Mouse (Mus musculus) liver, postnatal 0 days (tissue): ENCODE data around the gene Chmp1a. TPM values are rescaled to one million over a fixed set of nuclear protein-coding genes. Genes with fewer than 3 reads are reported as not detected.

Source experiments
- ATAC-seq: fragments of 200-750 bp; cut with Nextera tagmentation; 2 replicates; pipeline ENCODE4 v1.8.0; 2017; ENCODE audit warnings: mild to moderate bottlenecking, moderate library complexity
- DNase-seq: peaks from one replicate; pipeline ENCODE4 v3.0.0-alpha.2; 2016
- H3K27ac ChIP-seq: fragments of 300-500 bp; sonication (generic); 2 replicates; pipeline ENCODE4 v1.5.1; 2014; ENCODE audit warnings: antibody characterized with exemption, moderate library complexity, mild to moderate bottlenecking, low read depth
- H3K27me3 ChIP-seq: fragments of 300-500 bp; sonication (generic); 2 replicates; pipeline ENCODE4 v1.6.1; 2014; ENCODE audit warnings: low read length, control low read depth, mixed read lengths; ENCODE audit not compliant: insufficient read depth
- H3K36me3 ChIP-seq: fragments of 300-500 bp; sonication (generic); replicated peaks from 2 replicates; pipeline ENCODE4 v1.6.1; 2014; ENCODE audit warnings: mild to moderate bottlenecking, control low read depth, low read length, moderate library complexity, mixed read lengths; ENCODE audit not compliant: insufficient read depth
- H3K4me1 ChIP-seq: fragments of 300-500 bp; sonication (generic); 2 replicates; pipeline ENCODE4 v1.6.1; 2014; ENCODE audit warnings: antibody characterized with exemption, mild to moderate bottlenecking, control low read depth; ENCODE audit not compliant: insufficient read depth
- H3K4me2 ChIP-seq: fragments of 300-500 bp; sonication (generic); 2 replicates; pipeline ENCODE4 v1.6.1; 2014; ENCODE audit warnings: low read depth, mild to moderate bottlenecking, low read length, moderate library complexity, mixed read lengths
- H3K4me3 ChIP-seq: fragments of 300-500 bp; sonication (generic); 2 replicates; pipeline ENCODE4 v1.5.1; 2014; ENCODE audit warnings: low read depth, low read length
- H3K9ac ChIP-seq: fragments of 300-500 bp; sonication (generic); replicated peaks from 2 replicates; pipeline ENCODE4 v1.6.1; 2014; ENCODE audit warnings: mild to moderate bottlenecking, moderate library complexity
- H3K9me3 ChIP-seq: fragments of 300-500 bp; sonication (generic); 2 replicates; pipeline ENCODE4 v1.6.1; 2016; ENCODE audit warnings: mild to moderate bottlenecking, control low read depth, low read length, mixed read lengths
- CTCF ChIP-seq: sonication (generic); IDR thresholded peaks from 2 replicates; pipeline ENCODE4 v1.5.1; 2016; ENCODE audit warnings: antibody characterized with exemption, low read depth
- EP300 ChIP-seq: IDR thresholded peaks from 2 replicates; pipeline ENCODE4 v1.6.1; 2016; ENCODE audit warnings: antibody characterized with exemption, low read depth, mild to moderate bottlenecking
- WGBS: fragments of 180-500 bp; shearing (Covaris S2); extraction: QIAGEN DNeasy Blood & Tissue Kit; methylation state at CpG from one replicate; pipeline ENCODE4 v1.1.7; 2014; ENCODE audit not compliant: insufficient replicate concordance; 5-methylcytosine and 5-hydroxymethylcytosine counted together
- polyA plus RNA-seq: library from polyadenylated mRNA; unstranded; fragments of >200 nt; fragmentation: Nextera tagmentation; extraction: Ambion mirVana; gene quantifications from 2 replicates; pipeline ENCODE4 v1.2.1, GENCODE M21; 2015

Chmp1a gene
- polyA plus RNA-seq, 1 experiment from 2014 or later: 60.0 TPM

- H3K4me2 ChIP-seq: no peak overlapping the region
- peaks cover 23% of the 10 kb centered on the region for H3K36me3 ChIP-seq
- H3K4me3 ChIP-seq: no peak overlapping the region
- H3K9ac ChIP-seq: no peak overlapping the region
- 64% methylated on average over 11 of the region's 11 CpGs for WGBS
- H3K9me3 ChIP-seq: no peaks in the 10 kb centered on the region
- peak overlapping the region; percentile 79; the same call in 1 of the 2 replicates for H3K27ac ChIP-seq
- H3K27me3 ChIP-seq: no peaks in the 10 kb centered on the region
- DNase-seq (peak; percentile 53), ATAC-seq (peak; percentile 15)
- H3K4me1 ChIP-seq: peaks cover 21% of the 10 kb centered on the region
- TF ChIP-seq EP300 (no peak), CTCF (peak; percentile 58)
These were observed 30.5 kb upstream of the Chmp1a start for GRCm38 (mm10) chr8:123243053-123243452.

DNA sequence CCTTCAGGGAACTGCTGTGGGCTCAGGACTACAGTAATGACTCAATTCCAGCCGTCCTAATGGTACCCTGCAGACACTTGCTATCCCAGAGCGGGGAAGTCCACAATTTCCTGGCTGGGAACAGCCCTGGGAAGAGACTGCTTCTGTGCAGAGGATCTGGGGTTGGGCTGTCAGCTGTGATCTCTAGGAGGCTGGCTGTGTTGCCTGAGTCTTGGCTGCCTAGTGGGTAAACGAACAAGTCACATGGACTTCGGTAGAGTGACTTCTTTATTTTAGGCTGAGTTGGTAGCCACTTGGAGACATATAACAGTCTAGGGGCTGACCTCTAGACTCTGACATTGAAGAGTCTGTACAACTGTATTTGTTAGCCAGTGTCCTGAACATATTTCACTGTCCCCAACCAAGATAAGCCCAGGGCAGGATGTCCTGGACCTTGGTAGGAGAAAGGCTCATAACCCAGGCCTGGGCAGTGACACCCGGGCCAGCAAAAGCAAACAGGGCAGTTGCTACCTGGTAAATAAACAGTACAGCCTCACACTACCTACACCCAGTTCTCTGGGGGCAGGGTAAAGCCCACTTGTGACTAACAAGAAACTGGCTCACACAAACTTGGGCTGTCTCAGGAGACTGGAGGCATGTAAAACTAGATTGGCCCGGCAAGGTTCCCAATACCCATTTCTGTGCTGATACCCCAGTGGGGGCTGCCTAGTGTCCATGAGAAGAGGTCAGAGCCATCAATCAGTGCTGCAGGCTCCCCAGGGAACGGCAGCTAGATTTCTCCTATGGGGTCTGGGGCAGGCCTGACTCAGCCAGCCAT is 29.8 kb upstream of the Chmp1a start:
- peaks cover 21% of the 10 kb centered on the region for H3K4me1 ChIP-seq
- no peaks in the 10 kb centered on the region for H3K9me3 ChIP-seq
- peak overlapping the region; percentile 79 for H3K27ac ChIP-seq
- DNase-seq (no peak), ATAC-seq (peak; percentile 71)
- no peak overlapping the region for H3K4me2 ChIP-seq
- 0 out of 2 replicates have a peak overlapping the region, but pooled peaks have one; percentile 26 for H3K9ac ChIP-seq
- H3K27me3 ChIP-seq: no peaks in the 10 kb centered on the region
- H3K36me3 ChIP-seq: peaks cover 16% of the 10 kb centered on the region
- WGBS: 65% methylated on average over 7 of the region's 7 CpGs
- no peak overlapping the region for H3K4me3 ChIP-seq
- TF ChIP-seq CTCF (no peak), EP300 (no peak)

DNA sequence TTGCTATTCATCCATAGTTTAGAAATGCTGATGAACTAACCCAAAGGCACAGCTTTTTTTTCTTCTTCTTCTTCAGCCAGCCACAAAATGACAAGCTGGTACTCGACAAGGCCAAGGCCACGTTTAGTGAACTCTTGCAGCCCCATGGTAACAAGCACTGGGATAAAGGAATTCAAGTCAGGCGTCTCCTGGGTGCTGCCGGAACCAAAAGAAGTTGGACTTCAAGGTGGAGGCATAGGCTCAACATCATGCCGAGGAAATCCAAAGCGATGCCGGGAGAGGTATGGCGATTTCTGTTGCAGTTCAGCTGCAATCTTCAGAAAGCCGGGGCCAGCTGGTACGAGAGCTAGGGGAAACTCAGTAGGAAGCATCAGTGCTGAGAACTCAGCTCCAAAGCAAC is 26.8 kb upstream of the Chmp1a start:
- Histone ChIP-seq H3K4me3 (no peak overlapping the region), H3K4me1 (peaks cover 30% of the 10 kb centered on the region), H3K4me2 (no peak overlapping the region), H3K36me3 (0 out of 2 replicates have a peak, but pooled peaks cover 9% of the 10 kb centered on the region), H3K9ac (no peak overlapping the region), H3K27me3 (peaks cover 7% of the 10 kb centered on the region; the same call in 1 of the 2 replicates), H3K9me3 (no peaks in the 10 kb centered on the region), H3K27ac (no peak overlapping the region)
- 83% methylated on average over 10 of the region's 10 CpGs for WGBS
- ATAC-seq: no peak
- no peak for DNase-seq
- TF ChIP-seq CTCF: no peak
- no peak for TF ChIP-seq EP300

DNA sequence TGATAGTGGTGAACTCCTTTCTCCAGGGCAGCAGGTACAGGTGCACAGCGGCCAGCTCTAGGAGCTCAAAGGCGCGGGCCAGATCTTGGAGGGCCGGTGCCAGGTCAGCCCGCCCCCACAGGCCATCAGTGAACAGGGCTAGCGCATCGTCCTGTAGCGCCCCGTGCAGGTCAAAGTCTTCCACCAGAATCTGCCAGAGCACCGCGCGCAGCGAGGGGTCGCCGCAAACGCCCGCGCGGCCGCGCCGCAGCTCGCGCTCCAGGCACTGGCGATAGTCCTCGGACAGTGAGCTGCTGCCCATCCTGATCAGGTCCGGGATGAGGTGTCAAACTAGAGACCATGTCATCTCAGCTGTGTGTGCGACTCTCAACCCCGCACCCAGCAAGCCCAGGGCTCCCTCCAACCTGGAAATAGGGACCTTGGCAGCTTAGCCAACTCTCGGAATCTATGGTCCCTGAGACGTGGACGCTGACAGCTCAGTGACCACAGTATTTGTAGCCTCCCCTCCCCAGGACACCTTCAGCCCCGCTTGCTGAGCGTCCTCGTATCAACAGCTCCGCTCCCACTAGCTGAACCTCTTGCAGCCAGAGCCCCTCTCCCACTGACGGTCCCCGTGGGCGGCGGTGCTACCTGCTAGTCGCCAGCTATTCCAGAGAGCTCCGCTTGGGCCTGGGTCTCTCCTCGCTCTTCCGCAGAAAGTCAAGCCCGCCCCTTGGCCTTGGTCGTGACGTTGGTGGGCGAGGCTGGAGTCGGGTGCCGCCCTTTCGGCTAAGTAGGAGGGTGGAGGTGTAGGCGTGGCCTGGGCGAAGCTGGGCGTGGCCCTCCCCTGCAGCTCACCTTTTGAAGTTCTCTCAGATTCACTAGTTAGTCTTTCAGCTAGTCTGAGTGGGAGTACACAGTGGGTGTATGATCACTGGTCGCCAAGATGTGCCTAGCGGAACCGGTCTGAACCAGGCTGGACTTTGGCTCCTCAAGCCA is 23.2 kb upstream of the Chmp1a start, which contains the start of gene Spata2l:
Spata2l (minus strand) TSS at position 714 of the 978 bp plus-strand sequence.
- peak within 1 kb of the TSS; percentile 74 for H3K27ac ChIP-seq
- H3K4me3 ChIP-seq: peak within 1 kb of the TSS; percentile 76
- WGBS: 1% methylated on average over 57 of the region's 57 CpGs
- peaks cover 7% of the 10 kb centered on the region; the same call in 1 of the 2 replicates for H3K27me3 ChIP-seq
- ATAC-seq: peak; percentile 92
- no peak for TF ChIP-seq EP300
- peak; percentile 53 for TF ChIP-seq CTCF
- peak; percentile 92 for DNase-seq
- H3K9ac ChIP-seq: peak within 1 kb of the TSS; percentile 74
- peaks cover 14% of the 10 kb centered on the region for H3K4me1 ChIP-seq
- peak within 1 kb of the TSS; percentile 90 for H3K4me2 ChIP-seq
- H3K9me3 ChIP-seq: no peaks in the 10 kb centered on the region
- H3K36me3 ChIP-seq: no peaks in the 10 kb centered on the region

GRCm38 (mm10) chr8:123234918-123235519 is 22.5 kb upstream of the Chmp1a start:
- no peak; the same call in 1 of the 2 replicates for ATAC-seq

More at GRCm38 (mm10) chr8:123234918-123235519, 22.5 kb upstream of the Chmp1a start:
- peak overlapping the region; percentile 90 for H3K4me2 ChIP-seq
- H3K4me3 ChIP-seq: peak overlapping the region; percentile 76
- H3K27ac ChIP-seq: no peak overlapping the region
- no peak for DNase-seq
- no peak for TF ChIP-seq CTCF
- TF ChIP-seq EP300: no peak
- H3K36me3 ChIP-seq: no peaks in the 10 kb centered on the region
- peak overlapping the region; percentile 74 for H3K9ac ChIP-seq
- 29% methylated on average over 13 of the region's 13 CpGs for WGBS
- peaks cover 7% of the 10 kb centered on the region; the same call in 1 of the 2 replicates for H3K27me3 ChIP-seq
- H3K9me3 ChIP-seq: no peaks in the 10 kb centered on the region
- H3K4me1 ChIP-seq: peaks cover 14% of the 10 kb centered on the region
